27 mouse cellular contexts compared by ENCODE assay signal in the genomic region with DNA sequence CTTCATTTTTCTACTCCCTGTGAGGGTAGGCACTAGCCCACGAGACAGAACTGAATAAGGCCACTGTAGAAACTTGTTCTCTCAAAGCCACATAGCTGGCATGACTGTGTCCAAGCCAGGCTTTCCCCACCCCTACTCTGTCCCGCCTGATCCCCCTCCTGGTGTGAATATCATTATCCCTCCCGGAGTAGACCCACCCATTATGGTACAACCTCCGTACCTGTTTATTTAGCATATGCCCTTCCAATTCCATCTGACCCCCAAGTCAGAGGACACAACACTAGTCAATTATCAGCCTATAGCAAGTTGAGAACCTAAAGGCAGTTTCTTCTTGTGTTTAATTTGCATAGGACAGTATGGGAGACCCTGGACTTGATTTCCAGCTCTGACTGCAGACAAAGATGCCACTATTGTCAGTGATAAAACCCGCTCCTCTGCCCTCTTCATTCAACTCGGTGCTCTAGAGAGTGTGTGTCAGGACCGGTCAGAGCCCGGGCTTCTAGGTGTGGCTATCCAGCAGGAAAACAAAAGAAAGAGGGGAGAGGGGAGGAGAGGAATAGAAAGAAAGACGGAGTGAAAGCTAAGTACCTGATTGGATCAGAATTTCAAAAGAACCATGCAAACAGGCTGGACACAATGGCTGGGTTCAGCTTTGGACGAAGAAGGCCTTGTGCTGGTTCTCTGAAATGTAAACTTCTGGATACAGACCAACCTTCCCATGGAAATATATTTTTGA.
DNase-seq lines count a peak whose midpoint lies in the region; ATAC-seq and TF ChIP-seq lines count a peak whose summit lies in the region.
"Had no signal": no experiment of that assay in that cellular context is flagged by ENCODE, and none has a peak within 500 bp of the region (broad histone marks: within the 10 kb centered on the region; RNA-seq: fewer than 3 reads in every experiment).

No protein-coding gene starts in this region.

- H3K4me1 ChIP-seq in midbrain, embryonic 10.5 days: peaks cover 18% of the 10 kb centered on the region
- H3K4me1 ChIP-seq in midbrain, postnatal 0 days (ENCODE audit: insufficient read depth, low read length): no peaks in the 10 kb centered on the region

- no peak overlapping the region for H3K4me2 ChIP-seq in midbrain, postnatal 0 days (ENCODE audit: low read depth, low read length, poor library complexity, severe bottlenecking)
- H3K4me2 ChIP-seq: embryonic facial prominence, embryonic 13.5 days; heart, embryonic 12.5 days; hindbrain, embryonic 12.5 days; hindbrain, embryonic 15.5 days had no signal

- H3K9me3 ChIP-seq in midbrain, embryonic 10.5 days (replicated peaks): no peaks in the 10 kb centered on the region
- H3K9me3 ChIP-seq in midbrain, postnatal 0 days (ENCODE audit: low read length): no peaks in the 10 kb centered on the region
- H3K9me3 ChIP-seq: embryonic facial prominence, embryonic 10.5 days; embryonic facial prominence, embryonic 13.5 days; heart, embryonic 12.5 days; hindbrain, embryonic 12.5 days; hindbrain, embryonic 15.5 days had no signal

- no peak for ATAC-seq in midbrain, postnatal 0 days (ENCODE audit: low FRiP score)
- ATAC-seq: CD4-positive, CD25-positive, alpha-beta regulatory T cell, adult 4 months; forebrain, embryonic 14.5 days; forebrain, postnatal 0 days; intestine, postnatal 0 days had no signal

- no peak overlapping the region for H3K9ac ChIP-seq in midbrain, postnatal 0 days (replicated peaks; ENCODE audit: low read length, poor library complexity, severe bottlenecking)
- H3K9ac ChIP-seq: forebrain, postnatal 0 days; heart, embryonic 12.5 days; hindbrain, embryonic 12.5 days; hindbrain, embryonic 15.5 days had no signal

- TF ChIP-seq CTCF in midbrain, postnatal 0 days (IDR thresholded peaks at IDR 0.05): no peak

- DNase-seq in midbrain, embryonic 10.5 days (ENCODE audit: low spot score): no peak
- no peak for DNase-seq in midbrain, postnatal 0 days (ENCODE audit: low spot score)
- DNase-seq in ES-CJ7 (ENCODE audit: low read depth, low spot score) (peak; percentile 94), ZHBTc4 (ENCODE audit: low read depth, low spot score) (peak; percentile 86)
- no peak for DNase-seq in cerebellum, postnatal 10 days
- DNase-seq in heart, postnatal 4 days: no peak
- DNase-seq in neural tube, embryonic 10.5 days (ENCODE audit: extremely low spot score, low spot score): no peak
- DNase-seq: adrenal gland, adult 8-10 months; adrenal gland, postnatal 25 days; cerebellum, adult 18-20 months; cerebellum, adult 9-10 months; cerebellum, postnatal 25 days; forebrain, postnatal 0 days; gastrocnemius, adult 2 months; gastrocnemius, postnatal 14 days; heart, adult 11 months; heart, postnatal 14 days; kidney, adult 2 months had no signal

- peak overlapping the region; percentile 25; the same call in 1 of the 2 replicates for H3K27ac ChIP-seq in midbrain, embryonic 10.5 days (replicated peaks)
- H3K27ac ChIP-seq in midbrain, postnatal 0 days (ENCODE audit: low read depth, low read length): no peak overlapping the region
- H3K27ac ChIP-seq: embryonic facial prominence, embryonic 13.5 days; gastrocnemius, adult 2 months; hindbrain, embryonic 12.5 days; hindbrain, embryonic 15.5 days had no signal

- WGBS in midbrain, embryonic 10.5 days: 12% methylated on average over 10 of the region's 10 CpGs
- 24% methylated on average over 10 of the region's 10 CpGs for WGBS in midbrain, postnatal 0 days

- peaks cover 27% of the 10 kb centered on the region for H3K27me3 ChIP-seq in midbrain, embryonic 10.5 days (ENCODE audit: low read depth, poor library complexity, severe bottlenecking)
- H3K27me3 ChIP-seq in midbrain, postnatal 0 days (ENCODE audit: insufficient read depth, low read length): no peaks in the 10 kb centered on the region
- H3K27me3 ChIP-seq: embryonic facial prominence, embryonic 13.5 days; hindbrain, embryonic 12.5 days had no signal

- H3K4me3 ChIP-seq in midbrain, embryonic 10.5 days: no peak overlapping the region
- H3K4me3 ChIP-seq in midbrain, postnatal 0 days (ENCODE audit: low read depth, low read length): no peak overlapping the region
- H3K4me3 ChIP-seq: embryonic facial prominence, embryonic 10.5 days; embryonic facial prominence, embryonic 13.5 days; erythroblast, embryonic 14.5 days; gastrocnemius, adult 2 months; heart, embryonic 12.5 days; hindbrain, embryonic 12.5 days; hindbrain, embryonic 15.5 days had no signal

- H3K36me3 ChIP-seq in midbrain, embryonic 10.5 days: no peaks in the 10 kb centered on the region
- H3K36me3 ChIP-seq in midbrain, postnatal 0 days (ENCODE audit: insufficient read depth, low read length): no peaks in the 10 kb centered on the region
- H3K36me3 ChIP-seq: embryonic facial prominence, embryonic 10.5 days; embryonic facial prominence, embryonic 13.5 days; heart, embryonic 12.5 days; hindbrain, embryonic 12.5 days; hindbrain, embryonic 15.5 days had no signal

Comparison
In these comparisons a context has a peak if more than half of its experiments do, and no peak if none do; other contexts are left out.
1. DNase-seq: peak in ES-CJ7 (single experiment) and ZHBTc4 (single experiment); none in midbrain, embryonic 10.5 days (single experiment), midbrain, postnatal 0 days (single experiment), cerebellum, postnatal 10 days (0 of 2), heart, postnatal 4 days (single experiment) and neural tube, embryonic 10.5 days (single experiment).